Mouse (Mus musculus): ENCODE results near the gene Mrps14. TPM values are rescaled to one million over a fixed set of nuclear protein-coding genes. Genes with fewer than 3 reads are reported as not detected.
A peak's percentile ranks its signal among the peaks of the same experiment; 100 is the strongest.

Gene Mrps14
- total and polyA plus RNA-seq, 2 experiments from 2014 or later = 28.1 to 221 TPM

DNA sequence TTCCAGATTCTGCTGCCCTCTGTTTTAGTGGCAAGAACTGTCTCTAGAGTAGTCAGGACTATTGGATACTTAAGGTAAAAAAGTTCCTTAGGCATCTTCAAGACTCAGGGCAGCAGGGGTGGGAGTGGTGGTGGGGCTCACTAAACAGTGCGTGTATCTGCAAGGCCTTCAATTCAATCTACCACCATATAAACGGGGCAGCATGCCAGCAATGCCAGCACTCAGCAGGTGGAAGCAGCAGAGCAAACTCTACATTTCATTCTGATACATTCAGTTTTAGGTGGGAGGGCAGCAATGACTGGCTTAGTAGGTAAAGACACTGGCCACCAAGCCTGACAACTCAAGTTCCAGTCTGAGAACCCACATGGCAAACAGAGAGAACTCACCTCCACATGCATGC is 45.1 kb downstream of the Mrps14 start:
- WGBS = 89% methylated on average over 2 of the region's 2 CpGs

GRCm38 (mm10) chr1:160244689-160245088 is 49.7 kb downstream of the Mrps14 start:
- no peaks in the 10 kb centered on the region for H3K4me1 ChIP-seq (ENCODE audit: control insufficient read depth, insufficient read depth)
- 0 out of 2 replicates have a peak, but pooled peaks cover 6% of the 10 kb centered on the region for H3K36me3 ChIP-seq (replicated peaks; ENCODE audit: control insufficient read depth, insufficient read depth, low read length)
- H3K4me3 ChIP-seq (ENCODE audit: low read depth, low read length) = no peak overlapping the region
- DNase-seq (ENCODE audit: low spot score) (no peak), ATAC-seq (ENCODE audit: insufficient read depth, low read depth) (no peak)
- H3K4me2 ChIP-seq (ENCODE audit: low read depth, low read length) = no peak overlapping the region
- no peak overlapping the region for H3K9ac ChIP-seq (replicated peaks; ENCODE audit: low read depth, low read length)
- H3K9me3 ChIP-seq (replicated peaks; ENCODE audit: control insufficient read depth, low read length) = no peaks in the 10 kb centered on the region
- H3K27me3 ChIP-seq (ENCODE audit: control insufficient read depth, insufficient read depth, low read length) = no peaks in the 10 kb centered on the region
- WGBS = 91% methylated on average over 5 of the region's 5 CpGs
- H3K27ac ChIP-seq (ENCODE audit: low read depth) = no peak overlapping the region
- TF ChIP-seq EP300 (IDR thresholded peaks at IDR 0.05; ENCODE audit: low read depth) (no peak), CTCF (IDR thresholded peaks at IDR 0.05; ENCODE audit: low read depth) (no peak)

More for the DNA sequence above, 45.1 kb downstream of the Mrps14 start:
- no peak overlapping the region for H3K9ac ChIP-seq (replicated peaks; ENCODE audit: low read depth, low read length)
- peaks cover 12% of the 10 kb centered on the region; the same call in 1 of the 2 replicates for H3K36me3 ChIP-seq (replicated peaks; ENCODE audit: control insufficient read depth, insufficient read depth, low read length)
- no peak for DNase-seq (ENCODE audit: low spot score)
- TF ChIP-seq CTCF (IDR thresholded peaks at IDR 0.05; ENCODE audit: low read depth) (no peak), EP300 (IDR thresholded peaks at IDR 0.05; ENCODE audit: low read depth) (no peak)
- no peaks in the 10 kb centered on the region for H3K27me3 ChIP-seq (ENCODE audit: control insufficient read depth, insufficient read depth, low read length)
- no peak for ATAC-seq (ENCODE audit: insufficient read depth, low read depth)
- no peak overlapping the region for H3K4me3 ChIP-seq (ENCODE audit: low read depth, low read length)
- no peaks in the 10 kb centered on the region for H3K4me1 ChIP-seq (ENCODE audit: control insufficient read depth, insufficient read depth)
- H3K9me3 ChIP-seq (replicated peaks; ENCODE audit: control insufficient read depth, low read length) = no peaks in the 10 kb centered on the region
- H3K27ac ChIP-seq (ENCODE audit: low read depth) = no peak overlapping the region
- H3K4me2 ChIP-seq (ENCODE audit: low read depth, low read length) = no peak overlapping the region

DNA sequence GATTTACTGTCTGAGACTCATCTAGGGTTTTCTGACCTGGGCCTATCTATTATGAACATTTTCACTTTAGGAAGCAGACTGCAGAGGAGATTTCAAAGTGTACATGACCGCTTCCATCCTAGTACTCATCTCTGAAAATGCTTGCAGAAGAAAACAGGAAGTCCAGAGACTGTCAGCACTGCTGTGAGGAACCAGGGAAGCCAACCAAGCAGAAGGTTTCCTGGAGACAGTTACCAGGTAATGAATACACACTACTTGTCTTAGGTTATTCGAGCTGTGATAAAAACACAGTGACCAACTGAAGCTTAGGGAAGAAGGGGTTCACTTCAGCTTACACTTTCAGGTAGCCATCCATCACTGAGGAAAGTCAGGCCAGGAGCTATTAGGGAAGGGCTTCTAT is 50.9 kb downstream of the Mrps14 start:
- H3K9me3 ChIP-seq (replicated peaks; ENCODE audit: control insufficient read depth, low read length) = no peaks in the 10 kb centered on the region
- no peak overlapping the region for H3K9ac ChIP-seq (replicated peaks; ENCODE audit: low read depth, low read length)
- WGBS = 65% methylated on average over 2 of the region's 2 CpGs
- H3K4me3 ChIP-seq (ENCODE audit: low read depth, low read length) = no peak overlapping the region
- H3K4me1 ChIP-seq (ENCODE audit: control insufficient read depth, insufficient read depth) = 0 out of 2 replicates have a peak, but pooled peaks cover 7% of the 10 kb centered on the region
- H3K4me2 ChIP-seq (ENCODE audit: low read depth, low read length) = no peak overlapping the region
- DNase-seq (ENCODE audit: low spot score) = no peak
- no peak overlapping the region for H3K27ac ChIP-seq (ENCODE audit: low read depth)
- no peaks in the 10 kb centered on the region for H3K36me3 ChIP-seq (replicated peaks; ENCODE audit: control insufficient read depth, insufficient read depth, low read length)
- TF ChIP-seq CTCF (IDR thresholded peaks at IDR 0.05; ENCODE audit: low read depth) (no peak), EP300 (IDR thresholded peaks at IDR 0.05; ENCODE audit: low read depth) (no peak)
- no peak for ATAC-seq (ENCODE audit: insufficient read depth, low read depth)
- no peaks in the 10 kb centered on the region for H3K27me3 ChIP-seq (ENCODE audit: control insufficient read depth, insufficient read depth, low read length)

- no peak; the same call in 1 of the 2 replicates for TF ChIP-seq EP300 (IDR thresholded peaks at IDR 0.05; ENCODE audit: low read depth)
- TF ChIP-seq CTCF (IDR thresholded peaks at IDR 0.05; ENCODE audit: low read depth) = no peak
- WGBS = 28% methylated on average over 4 of the region's 4 CpGs
- no peaks in the 10 kb centered on the region for H3K9me3 ChIP-seq (replicated peaks; ENCODE audit: control insufficient read depth, low read length)
- H3K36me3 ChIP-seq (replicated peaks; ENCODE audit: control insufficient read depth, insufficient read depth, low read length) = no peaks in the 10 kb centered on the region
- 0 out of 2 replicates have a peak, but pooled peaks cover 7% of the 10 kb centered on the region for H3K4me1 ChIP-seq (ENCODE audit: control insufficient read depth, insufficient read depth)
- no peaks in the 10 kb centered on the region for H3K27me3 ChIP-seq (ENCODE audit: control insufficient read depth, insufficient read depth, low read length)
- no peak overlapping the region for H3K9ac ChIP-seq (replicated peaks; ENCODE audit: low read depth, low read length)
- no peak overlapping the region for H3K4me3 ChIP-seq (ENCODE audit: low read depth, low read length)
- H3K4me2 ChIP-seq (ENCODE audit: low read depth, low read length) = no peak overlapping the region
- ATAC-seq (ENCODE audit: insufficient read depth, low read depth) = peak; percentile 73
- DNase-seq (ENCODE audit: low spot score) = peak; percentile 62
- no peak overlapping the region for H3K27ac ChIP-seq (ENCODE audit: low read depth)
Observed at GRCm38 (mm10) chr1:160246844-160247243, 51.8 kb downstream of the Mrps14 start.

- H3K4me3 ChIP-seq (ENCODE audit: low read depth, low read length) = no peak overlapping the region
- no peaks in the 10 kb centered on the region for H3K27me3 ChIP-seq (ENCODE audit: control insufficient read depth, insufficient read depth, low read length)
- no peak overlapping the region for H3K4me2 ChIP-seq (ENCODE audit: low read depth, low read length)
- no peaks in the 10 kb centered on the region for H3K36me3 ChIP-seq (replicated peaks; ENCODE audit: control insufficient read depth, insufficient read depth, low read length)
- 0 out of 2 replicates have a peak overlapping the region, but pooled peaks have one; percentile 20 for H3K27ac ChIP-seq (ENCODE audit: low read depth)
- ATAC-seq (ENCODE audit: insufficient read depth, low read depth) (no peak), DNase-seq (ENCODE audit: low spot score) (no peak)
- no peak overlapping the region for H3K9ac ChIP-seq (replicated peaks; ENCODE audit: low read depth, low read length)
- TF ChIP-seq EP300 (IDR thresholded peaks at IDR 0.05; ENCODE audit: low read depth) (no peak), CTCF (IDR thresholded peaks at IDR 0.05; ENCODE audit: low read depth) (no peak)
- H3K9me3 ChIP-seq (replicated peaks; ENCODE audit: control insufficient read depth, low read length) = no peaks in the 10 kb centered on the region
- WGBS = 87% methylated on average over 9 of the region's 9 CpGs
- 0 out of 2 replicates have a peak, but pooled peaks cover 7% of the 10 kb centered on the region for H3K4me1 ChIP-seq (ENCODE audit: control insufficient read depth, insufficient read depth)
Observed at GRCm38 (mm10) chr1:160247473-160247872, 52.5 kb downstream of the Mrps14 start.

DNA sequence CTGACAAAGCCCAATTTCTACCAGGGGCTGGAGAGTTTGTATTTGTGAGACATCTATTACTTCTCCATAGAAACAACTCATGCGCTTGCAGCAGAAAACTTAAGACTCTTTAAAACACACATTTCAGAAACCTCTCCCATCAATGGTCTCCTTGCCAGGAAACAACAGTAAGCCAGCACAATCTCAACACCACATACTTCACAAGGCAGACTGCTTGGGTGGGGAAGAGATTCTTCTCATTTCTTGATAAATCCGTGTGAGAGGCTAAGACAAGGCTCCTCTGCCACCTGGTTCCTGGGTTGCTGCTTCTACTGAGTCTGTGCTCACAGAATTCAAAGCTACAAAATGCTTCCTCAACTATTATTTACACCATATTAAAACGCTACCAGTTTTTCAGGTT is 54.8 kb downstream of the Mrps14 start:
- TF ChIP-seq CTCF (IDR thresholded peaks at IDR 0.05; ENCODE audit: low read depth) = no peak
- no peak for TF ChIP-seq EP300 (IDR thresholded peaks at IDR 0.05; ENCODE audit: low read depth)
- Histone ChIP-seq H3K4me2 (ENCODE audit: low read depth, low read length) (no peak overlapping the region), H3K27ac (ENCODE audit: low read depth) (no peak overlapping the region), H3K4me1 (ENCODE audit: control insufficient read depth, insufficient read depth) (0 out of 2 replicates have a peak, but pooled peaks cover 7% of the 10 kb centered on the region), H3K9ac (replicated peaks; ENCODE audit: low read depth, low read length) (no peak overlapping the region), H3K4me3 (ENCODE audit: low read depth, low read length) (no peak overlapping the region), H3K9me3 (replicated peaks; ENCODE audit: control insufficient read depth, low read length) (no peaks in the 10 kb centered on the region), H3K36me3 (replicated peaks; ENCODE audit: control insufficient read depth, insufficient read depth, low read length) (no peaks in the 10 kb centered on the region; the same call in 1 of the 2 replicates), H3K27me3 (ENCODE audit: control insufficient read depth, insufficient read depth, low read length) (no peaks in the 10 kb centered on the region)
- DNase-seq (ENCODE audit: low spot score) (peak; percentile 28), ATAC-seq (ENCODE audit: insufficient read depth, low read depth) (no peak)
- WGBS = 58% methylated on average over 3 of the region's 3 CpGs
